Mouse (Mus musculus) intestine, embryonic 15.5 days (tissue): ENCODE measurements at regions not wholly inside any gene's neighbourhood (a gene's known extent, or its start where the extent isn't known, plus 50 kb on each side); places are given as distances from the start of the nearest gene placed in this dataset.
"Not testable (repeated sequence)": the region's sequence is repeated elsewhere in the genome, so short reads cannot be mapped to it uniquely, and the experiment has no call there.

Source experiments
- ATAC-seq: fragments of 200-750 bp; cut with Nextera tagmentation; 2 replicates; pipeline ENCODE4 v1.8.0; 2017; ENCODE audit warnings: moderate TSS enrichment, moderate library complexity
- H3K27ac ChIP-seq: fragments of 300-500 bp; sonication (generic); 2 replicates; pipeline ENCODE4 v1.5.1; 2015; ENCODE audit warnings: mild to moderate bottlenecking, inconsistent platforms
- H3K27me3 ChIP-seq: fragments of 300-500 bp; sonication (generic); replicated peaks from 2 replicates; pipeline ENCODE4 v1.6.1; 2015; ENCODE audit warnings: inconsistent platforms
- H3K36me3 ChIP-seq: fragments of 300-500 bp; sonication (generic); 2 replicates; pipeline ENCODE4 v1.6.1; 2015; ENCODE audit warnings: inconsistent platforms
- H3K4me1 ChIP-seq: fragments of 300-500 bp; sonication (generic); replicated peaks from 2 replicates; pipeline ENCODE4 v1.6.1; 2015; ENCODE audit warnings: inconsistent platforms
- H3K4me2 ChIP-seq: fragments of 300-500 bp; sonication (generic); replicated peaks from 2 replicates; pipeline ENCODE4 v1.6.1; 2015; ENCODE audit warnings: mild to moderate bottlenecking, inconsistent platforms
- H3K4me3 ChIP-seq: fragments of 300-500 bp; sonication (generic); replicated peaks from 2 replicates; pipeline ENCODE4 v1.5.1; 2015; ENCODE audit warnings: inconsistent platforms
- H3K9ac ChIP-seq: fragments of 300-500 bp; sonication (generic); 2 replicates; pipeline ENCODE4 v1.6.1; 2015; ENCODE audit warnings: inconsistent platforms
- H3K9me3 ChIP-seq: fragments of 300-500 bp; sonication (generic); 2 replicates; pipeline ENCODE4 v1.6.1; 2016; ENCODE audit warnings: inconsistent platforms
- WGBS: fragments of 180-500 bp; shearing (Covaris S2); methylation state at CpG from one replicate; pipeline ENCODE4 v1.1.7; 2015; 5-methylcytosine and 5-hydroxymethylcytosine counted together

DNA sequence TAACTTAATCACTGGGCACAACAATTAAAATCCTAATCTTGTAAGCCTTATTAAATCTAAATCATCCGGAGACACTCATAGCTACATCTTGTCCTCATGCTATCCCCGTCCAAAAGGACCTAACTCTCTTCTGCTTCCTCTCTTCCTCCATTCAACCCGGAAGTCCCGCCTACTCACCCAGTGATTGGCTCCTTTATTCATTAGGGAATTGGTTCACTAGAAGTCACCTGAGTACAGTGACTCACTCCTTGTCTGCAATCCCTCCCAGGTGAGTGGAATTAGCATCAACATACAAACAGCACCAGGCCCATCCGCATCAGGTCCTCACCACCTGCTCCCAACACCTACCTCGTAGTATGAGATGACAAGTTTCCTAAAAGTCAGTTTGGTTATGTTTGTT lies 114.5 kb downstream of the Enc1 start:
- not testable (repeated sequence) for ATAC-seq, H3K27me3 ChIP-seq, H3K4me1 ChIP-seq, H3K27ac ChIP-seq, H3K36me3 ChIP-seq, H3K4me3 ChIP-seq, H3K9ac ChIP-seq, H3K9me3 ChIP-seq, H3K4me2 ChIP-seq
- WGBS = 91% methylated on average over 6 of the region's 6 CpGs

DNA sequence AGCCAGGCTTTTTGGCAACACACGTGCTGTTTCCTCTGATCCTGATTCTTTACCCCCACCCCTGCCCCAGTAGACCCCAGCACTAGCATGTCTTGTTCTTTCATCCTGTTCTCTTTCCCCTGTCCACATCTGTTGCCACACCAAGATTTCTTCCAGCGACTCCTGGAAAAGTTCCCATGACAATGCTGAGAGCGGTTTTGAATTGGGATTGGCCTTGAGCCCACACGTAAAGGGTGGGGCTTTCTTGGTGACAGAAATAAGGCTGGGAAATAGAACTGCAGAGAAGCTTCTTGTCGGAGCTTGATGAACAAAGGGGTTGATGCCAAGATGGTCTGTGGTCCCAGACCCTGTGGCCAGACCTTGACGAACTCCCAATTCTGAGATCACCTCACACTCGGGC lies 106.8 kb downstream of the Enc1 start:
- H3K27ac ChIP-seq = no peak overlapping the region
- no peaks in the 10 kb centered on the region for H3K9me3 ChIP-seq
- no peak overlapping the region for H3K4me2 ChIP-seq
- no peaks in the 10 kb centered on the region for H3K36me3 ChIP-seq
- no peak overlapping the region for H3K4me3 ChIP-seq
- 80% methylated on average over 7 of the region's 7 CpGs for WGBS
- no peak overlapping the region for H3K9ac ChIP-seq
- 0 out of 2 replicates have a peak, but pooled peaks cover 5% of the 10 kb centered on the region for H3K4me1 ChIP-seq
- no peak for ATAC-seq
- no peaks in the 10 kb centered on the region for H3K27me3 ChIP-seq

GRCm38 (mm10) chr13:97341218-97341889 lies 100.4 kb downstream of the Enc1 start:
- peaks cover 16% of the 10 kb centered on the region; the same call in 1 of the 2 replicates for H3K4me1 ChIP-seq
- no peak overlapping the region for H3K4me2 ChIP-seq
- no peaks in the 10 kb centered on the region for H3K36me3 ChIP-seq
- peak overlapping the region; percentile 57; the same call in 1 of the 2 replicates for H3K27ac ChIP-seq
- 26% methylated on average over 7 of the region's 7 CpGs for WGBS
- ATAC-seq = peak; percentile 39
- no peak overlapping the region for H3K4me3 ChIP-seq
- H3K27me3 ChIP-seq = no peaks in the 10 kb centered on the region
- H3K9me3 ChIP-seq = no peaks in the 10 kb centered on the region
- no peak overlapping the region for H3K9ac ChIP-seq

GRCm38 (mm10) chr13:97337954-97338353 lies 97.0 kb downstream of the Enc1 start:
- Histone ChIP-seq H3K4me2 (no peak overlapping the region), H3K36me3 (no peaks in the 10 kb centered on the region), H3K27me3 (no peaks in the 10 kb centered on the region), H3K9ac (no peak overlapping the region), H3K9me3 (no peaks in the 10 kb centered on the region), H3K4me1 (peaks cover 21% of the 10 kb centered on the region; the same call in 1 of the 2 replicates), H3K4me3 (no peak overlapping the region), H3K27ac (no peak overlapping the region)
- WGBS = 26% methylated on average over 3 of the region's 3 CpGs
- no peak for ATAC-seq

DNA sequence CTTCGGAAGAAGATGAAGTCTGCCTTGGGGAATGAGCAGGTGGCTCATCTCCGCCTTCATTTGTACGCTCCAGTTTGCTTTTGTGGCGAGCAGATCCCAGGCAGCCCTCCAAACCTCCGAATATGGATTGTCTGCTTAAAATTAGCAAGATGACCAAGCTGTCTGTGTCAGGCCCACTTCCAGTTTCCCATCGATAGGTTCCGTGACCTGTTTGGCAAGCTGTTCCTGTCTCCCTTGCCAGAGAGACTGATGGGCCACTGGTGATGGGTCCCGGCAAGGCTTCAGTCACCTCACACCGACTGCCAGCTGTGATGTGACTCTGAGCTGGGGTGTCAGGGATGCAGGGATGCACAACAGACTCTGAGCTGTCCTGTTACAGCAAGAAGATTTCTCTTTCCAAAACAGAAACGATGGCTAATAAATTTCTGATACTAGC lies 96.4 kb downstream of the Enc1 start:
- no peak overlapping the region for H3K4me3 ChIP-seq
- WGBS = 42% methylated on average over 10 of the region's 10 CpGs
- no peak overlapping the region for H3K9ac ChIP-seq
- H3K4me1 ChIP-seq = peaks cover 21% of the 10 kb centered on the region; the same call in 1 of the 2 replicates
- no peaks in the 10 kb centered on the region for H3K27me3 ChIP-seq
- H3K9me3 ChIP-seq = no peaks in the 10 kb centered on the region
- ATAC-seq = 0 out of 2 replicates have a peak, but pooled peaks have one; percentile 24
- peak overlapping the region; percentile 69 for H3K27ac ChIP-seq
- H3K4me2 ChIP-seq = no peak overlapping the region; the same call in 1 of the 2 replicates
- H3K36me3 ChIP-seq = no peaks in the 10 kb centered on the region

- H3K4me3 ChIP-seq = no peak overlapping the region
- peak; percentile 67 for ATAC-seq
- no peaks in the 10 kb centered on the region for H3K36me3 ChIP-seq
- WGBS = 35% methylated on average over 10 of the region's 10 CpGs
- H3K9ac ChIP-seq = no peak overlapping the region
- peaks cover 13% of the 10 kb centered on the region; the same call in 1 of the 2 replicates for H3K4me1 ChIP-seq
- H3K9me3 ChIP-seq = no peaks in the 10 kb centered on the region
- H3K27me3 ChIP-seq = no peaks in the 10 kb centered on the region
- no peak overlapping the region for H3K4me2 ChIP-seq
- no peak overlapping the region for H3K27ac ChIP-seq
Measured at GRCm38 (mm10) chr13:97333801-97334534, 93.1 kb downstream of the Enc1 start.

- 88% methylated on average over 14 of the region's 14 CpGs for WGBS
- Histone ChIP-seq H3K27ac (no peak overlapping the region), H3K4me2 (no peak overlapping the region), H3K9me3 (no peaks in the 10 kb centered on the region), H3K36me3 (no peaks in the 10 kb centered on the region), H3K27me3 (no peaks in the 10 kb centered on the region), H3K9ac (no peak overlapping the region), H3K4me1 (peaks cover 5% of the 10 kb centered on the region; the same call in 1 of the 2 replicates), H3K4me3 (no peak overlapping the region)
- no peak for ATAC-seq
Measured at GRCm38 (mm10) chr13:97331072-97331471, 90.2 kb downstream of the Enc1 start.

GRCm38 (mm10) chr13:97321307-97321706 lies 80.4 kb downstream of the Enc1 start:
- H3K4me1 ChIP-seq, H3K9ac ChIP-seq, H3K4me2 ChIP-seq, H3K27me3 ChIP-seq, H3K9me3 ChIP-seq, H3K36me3 ChIP-seq, H3K27ac ChIP-seq, H3K4me3 ChIP-seq, ATAC-seq: not testable (repeated sequence)
- WGBS = 76% methylated on average over 4 of the region's 4 CpGs

DNA sequence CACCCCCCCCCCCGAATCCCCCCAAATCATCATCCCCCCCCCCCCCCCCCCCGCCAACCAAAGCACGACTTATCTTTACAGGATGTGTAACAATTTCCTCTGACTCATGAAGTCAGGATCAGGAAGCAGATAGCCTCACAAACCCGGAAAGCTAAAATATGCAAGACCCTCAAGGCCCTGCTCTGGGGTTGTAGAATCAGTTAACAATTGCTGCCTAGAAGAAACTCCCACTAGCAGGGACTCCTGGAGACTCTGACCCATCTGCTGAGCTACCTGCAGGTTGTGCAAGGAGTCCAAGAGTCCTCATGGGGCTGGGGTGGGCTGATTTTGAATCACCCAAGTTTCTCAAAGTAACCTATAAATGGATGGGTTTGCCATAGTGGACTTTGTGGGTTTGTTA lies 79.9 kb downstream of the Enc1 start:
- WGBS = 33% methylated on average over 3 of the region's 4 CpGs
- Histone ChIP-seq H3K36me3 (no peaks in the 10 kb centered on the region), H3K4me3 (no peak overlapping the region), H3K4me2 (no peak overlapping the region), H3K27ac (no peak overlapping the region), H3K4me1 (no peaks in the 10 kb centered on the region), H3K9me3 (no peaks in the 10 kb centered on the region), H3K9ac (no peak overlapping the region), H3K27me3 (no peaks in the 10 kb centered on the region)
- ATAC-seq = no peak

GRCm38 (mm10) chr13:97320298-97320697 lies 79.4 kb downstream of the Enc1 start:
- no peak overlapping the region for H3K9ac ChIP-seq
- H3K9me3 ChIP-seq = no peaks in the 10 kb centered on the region
- no peak overlapping the region for H3K4me3 ChIP-seq
- H3K27ac ChIP-seq = no peak overlapping the region
- H3K36me3 ChIP-seq = no peaks in the 10 kb centered on the region
- WGBS = 76% methylated on average over 1 of the region's 1 CpGs
- no peak for ATAC-seq
- H3K4me1 ChIP-seq = no peaks in the 10 kb centered on the region
- no peaks in the 10 kb centered on the region for H3K27me3 ChIP-seq
- H3K4me2 ChIP-seq = no peak overlapping the region

- no peak overlapping the region for H3K4me2 ChIP-seq
- no peak overlapping the region for H3K27ac ChIP-seq
- no peaks in the 10 kb centered on the region for H3K27me3 ChIP-seq
- 14% methylated on average over 3 of the region's 3 CpGs for WGBS
- H3K4me1 ChIP-seq = no peaks in the 10 kb centered on the region
- H3K4me3 ChIP-seq = no peak overlapping the region
- H3K36me3 ChIP-seq = no peaks in the 10 kb centered on the region
- no peak for ATAC-seq
- H3K9ac ChIP-seq = no peak overlapping the region
- H3K9me3 ChIP-seq = no peaks in the 10 kb centered on the region
Measured at GRCm38 (mm10) chr13:97317633-97318032, 76.7 kb downstream of the Enc1 start.

DNA sequence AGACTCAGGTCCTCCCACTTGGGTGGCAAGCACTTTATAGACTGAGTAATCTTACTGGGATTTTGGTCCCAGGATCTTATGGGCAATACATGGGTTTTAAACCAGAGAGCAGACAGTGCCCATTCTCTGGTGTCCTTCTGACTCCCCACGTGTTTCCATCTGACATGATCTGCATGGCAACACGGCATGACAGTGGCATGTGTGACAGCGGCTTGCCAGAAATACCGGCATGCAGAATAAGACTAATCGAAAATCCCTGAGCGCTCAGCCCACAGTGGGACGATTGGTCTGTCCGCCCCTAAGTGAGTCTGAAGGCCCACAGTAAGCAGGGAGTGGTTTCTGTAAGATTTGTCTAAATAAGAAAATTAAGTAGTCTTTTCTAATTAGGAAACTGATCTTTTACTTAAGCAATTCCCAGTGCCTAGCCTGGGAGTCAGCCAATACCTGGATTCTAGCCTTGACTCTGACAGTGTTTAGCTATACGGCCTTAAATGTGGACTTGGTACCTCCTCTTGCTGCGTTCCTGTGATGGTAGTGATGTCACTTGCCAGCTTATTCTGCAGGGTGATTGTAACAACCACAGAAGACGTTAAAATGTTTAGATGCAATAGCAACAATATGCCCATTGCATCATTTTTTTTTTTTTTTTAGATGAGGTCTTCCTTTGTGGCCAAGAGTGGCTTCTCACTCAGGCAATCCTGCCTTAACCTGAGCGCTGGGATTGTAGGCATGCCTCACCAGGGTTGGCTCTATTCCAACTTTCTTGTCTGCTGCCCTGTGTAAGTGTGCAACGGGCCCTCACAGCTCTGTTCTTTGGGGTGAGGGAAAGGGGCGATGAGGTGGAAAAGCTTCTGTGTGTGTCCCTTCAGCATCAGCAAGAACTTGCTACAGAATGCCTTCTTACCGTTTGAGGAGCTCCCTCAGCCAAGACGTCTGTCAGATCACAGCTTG lies 71.8 kb downstream of the Enc1 start:
- H3K4me2 ChIP-seq = no peak overlapping the region
- ATAC-seq = 0 out of 2 replicates have a peak, but pooled peaks have one; percentile 56
- WGBS = 76% methylated on average over 16 of the region's 16 CpGs

More for the DNA sequence above, 71.8 kb downstream of the Enc1 start:
- no peak overlapping the region for H3K27ac ChIP-seq
- H3K27me3 ChIP-seq = no peaks in the 10 kb centered on the region
- H3K9ac ChIP-seq = no peak overlapping the region
- H3K36me3 ChIP-seq = no peaks in the 10 kb centered on the region
- peaks cover 6% of the 10 kb centered on the region; the same call in 1 of the 2 replicates for H3K4me1 ChIP-seq
- H3K4me3 ChIP-seq = no peak overlapping the region
- no peaks in the 10 kb centered on the region for H3K9me3 ChIP-seq
